Mouse (Mus musculus): ENCODE results near the gene Yap1.

DNA sequence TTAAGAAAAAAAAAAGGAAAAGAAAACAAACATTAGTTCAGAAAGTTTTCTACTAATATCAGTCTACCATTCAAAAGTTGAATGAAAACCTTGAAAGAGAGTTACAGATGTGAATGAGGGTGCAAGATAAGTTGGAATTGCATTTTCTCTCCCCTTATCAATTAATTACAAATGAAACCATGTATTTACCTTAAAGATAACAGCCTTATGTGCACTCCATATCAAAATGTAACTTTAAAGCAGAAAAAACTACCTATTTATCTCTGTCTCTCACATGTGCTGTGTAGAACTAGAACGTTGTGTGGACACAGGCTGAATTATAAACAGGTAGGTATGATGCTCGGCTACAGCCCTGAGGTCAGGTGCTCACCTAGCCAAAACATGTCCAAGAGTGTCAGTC lies 40.5 kb downstream of the Yap1 start:
- no peak for TF ChIP-seq GATA1 (IDR thresholded peaks at IDR 0.05; ENCODE audit: borderline replicate concordance, low read length)
- no peak for TF ChIP-seq CTCF (IDR thresholded peaks at IDR 0.05; ENCODE audit: low read depth, low read length)
